Mouse (Mus musculus): ENCODE results near the gene Pigw. TPM values are rescaled to one million over a fixed set of nuclear protein-coding genes. Genes with fewer than 3 reads are reported as not detected.

The Pigw gene
- total and polyA plus RNA-seq, 2 experiments from 2014 or later = 2.3 to 3.3 TPM

- peak; percentile 42 for TF ChIP-seq CTCF (IDR thresholded peaks at IDR 0.05; ENCODE audit: low read depth)
- peak; percentile 98 for ATAC-seq
- peak within 1 kb of the TSS; percentile 69 for H3K4me3 ChIP-seq (ENCODE audit: low read depth, low read length)
- WGBS = 3% methylated on average over 34 of the region's 34 CpGs
- H3K4me2 ChIP-seq (ENCODE audit: low read depth) = peak within 1 kb of the TSS; percentile 69
- DNase-seq = peak; percentile 94
- H3K27ac ChIP-seq (ENCODE audit: low read depth, low read length) = 0 out of 2 replicates have a peak within 1 kb of the TSS, but pooled peaks have one; percentile 55
- peaks cover 19% of the 10 kb centered on the region for H3K36me3 ChIP-seq (ENCODE audit: insufficient read depth)
- H3K27me3 ChIP-seq (ENCODE audit: insufficient read depth, low read length) = no peaks in the 10 kb centered on the region
- H3K4me1 ChIP-seq (ENCODE audit: insufficient read depth) = peaks cover 7% of the 10 kb centered on the region; the same call in 1 of the 2 replicates
- peak within 1 kb of the TSS; percentile 73 for H3K9ac ChIP-seq
- no peaks in the 10 kb centered on the region for H3K9me3 ChIP-seq (ENCODE audit: low read length)
Observed at GRCm38 (mm10) chr11:84916053-84916702, 36.1 kb upstream of the Pigw start, which contains the start of gene Znhit3. Gene Znhit3 (minus strand): TSS chr11:84916366.

DNA sequence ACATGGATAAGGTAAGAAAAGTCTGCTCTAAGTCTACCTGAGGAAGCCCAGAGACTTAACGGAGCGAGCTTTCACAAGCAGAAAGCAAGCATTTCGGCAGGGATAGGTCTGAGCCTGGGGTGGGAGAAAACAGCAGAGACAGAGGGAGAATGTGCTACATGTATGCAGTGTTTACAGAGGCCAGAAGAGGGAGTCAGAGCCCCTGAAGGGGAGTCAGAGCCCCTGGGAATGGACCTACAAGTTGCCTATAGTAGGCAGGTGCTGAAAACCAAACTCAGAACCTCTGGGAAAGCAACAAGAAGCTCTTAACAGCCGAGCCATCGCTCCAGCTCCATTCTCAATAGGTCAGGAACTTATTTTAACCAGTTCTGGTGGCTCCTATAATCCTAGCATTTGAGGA, 34.6 kb upstream of the Pigw start:
- 84% methylated on average over 5 of the region's 5 CpGs for WGBS
- Histone ChIP-seq H3K27me3 (ENCODE audit: insufficient read depth, low read length) (no peaks in the 10 kb centered on the region), H3K4me2 (ENCODE audit: low read depth) (no peak overlapping the region), H3K4me3 (ENCODE audit: low read depth, low read length) (no peak overlapping the region), H3K27ac (ENCODE audit: low read depth, low read length) (no peak overlapping the region), H3K4me1 (ENCODE audit: insufficient read depth) (peaks cover 7% of the 10 kb centered on the region; the same call in 1 of the 2 replicates), H3K9ac (no peak overlapping the region), H3K36me3 (ENCODE audit: insufficient read depth) (peaks cover 31% of the 10 kb centered on the region), H3K9me3 (ENCODE audit: low read length) (no peaks in the 10 kb centered on the region)
- ATAC-seq = no peak
- no peak for DNase-seq
- TF ChIP-seq CTCF (IDR thresholded peaks at IDR 0.05; ENCODE audit: low read depth) = 0 out of 2 replicates have a peak, but pooled peaks have one; percentile 6

- TF ChIP-seq CTCF (IDR thresholded peaks at IDR 0.05; ENCODE audit: low read depth) = no peak
- Histone ChIP-seq H3K4me1 (ENCODE audit: insufficient read depth) (peaks cover 7% of the 10 kb centered on the region; the same call in 1 of the 2 replicates), H3K36me3 (ENCODE audit: insufficient read depth) (peaks cover 70% of the 10 kb centered on the region), H3K4me3 (ENCODE audit: low read depth, low read length) (no peak overlapping the region), H3K9ac (no peak overlapping the region), H3K27me3 (ENCODE audit: insufficient read depth, low read length) (no peaks in the 10 kb centered on the region), H3K9me3 (ENCODE audit: low read length) (no peaks in the 10 kb centered on the region), H3K4me2 (ENCODE audit: low read depth) (no peak overlapping the region), H3K27ac (ENCODE audit: low read depth, low read length) (no peak overlapping the region)
- DNase-seq = no peak
- no peak for ATAC-seq
- WGBS = 50% methylated on average over 4 of the region's 4 CpGs
Observed at GRCm38 (mm10) chr11:84910411-84910810, 30.3 kb upstream of the Pigw start.

DNA sequence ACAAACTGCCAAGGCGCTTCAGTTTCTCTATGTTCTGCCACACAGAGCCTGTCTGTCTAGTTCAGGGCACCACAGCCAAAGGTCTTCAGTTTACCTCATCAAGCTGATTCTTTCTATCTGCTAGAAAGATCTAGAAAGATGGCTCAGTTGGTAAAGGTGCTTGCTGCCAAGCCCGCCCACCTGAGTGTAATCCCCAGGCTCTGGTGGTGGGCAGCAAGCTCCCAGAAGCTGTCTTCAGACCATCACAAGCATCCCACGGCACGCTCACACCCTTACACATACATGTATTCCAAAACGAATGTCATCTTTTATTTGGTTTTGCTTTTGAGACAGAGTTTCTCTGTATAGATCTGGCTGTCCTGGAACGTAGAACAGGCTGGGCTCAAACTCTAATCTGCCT, 28.4 kb upstream of the Pigw start:
- no peaks in the 10 kb centered on the region for H3K9me3 ChIP-seq (ENCODE audit: low read length)
- H3K27ac ChIP-seq (ENCODE audit: low read depth, low read length) = no peak overlapping the region
- H3K27me3 ChIP-seq (ENCODE audit: insufficient read depth, low read length) = no peaks in the 10 kb centered on the region
- ATAC-seq (no peak), DNase-seq (no peak)
- no peak overlapping the region for H3K9ac ChIP-seq
- 94% methylated on average over 6 of the region's 6 CpGs for WGBS
- peaks cover 79% of the 10 kb centered on the region for H3K36me3 ChIP-seq (ENCODE audit: insufficient read depth)
- H3K4me3 ChIP-seq (ENCODE audit: low read depth, low read length) = no peak overlapping the region
- no peak for TF ChIP-seq CTCF (IDR thresholded peaks at IDR 0.05; ENCODE audit: low read depth)
- no peak overlapping the region for H3K4me2 ChIP-seq (ENCODE audit: low read depth)
- H3K4me1 ChIP-seq (ENCODE audit: insufficient read depth) = no peaks in the 10 kb centered on the region

DNA sequence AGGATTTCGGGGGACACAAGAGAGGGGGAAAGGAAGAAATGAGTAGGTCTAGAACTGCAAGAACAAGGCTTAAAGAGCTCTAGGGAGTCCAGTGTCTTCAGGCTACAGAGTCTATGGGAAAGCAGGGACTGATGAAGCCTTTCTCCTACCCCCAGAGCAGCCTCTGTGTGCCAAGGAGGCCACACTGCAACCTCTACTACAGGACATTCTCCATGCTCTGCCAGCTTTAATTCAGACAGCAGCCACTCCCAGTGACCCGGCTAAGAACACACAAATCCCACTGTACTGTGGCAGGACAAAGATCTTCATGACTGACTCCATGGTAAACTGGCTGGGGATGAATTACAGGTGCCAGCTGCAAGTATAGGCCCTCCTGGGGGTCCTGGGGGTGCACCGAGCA, 27.0 kb upstream of the Pigw start:
- Histone ChIP-seq H3K4me1 (ENCODE audit: insufficient read depth) (no peaks in the 10 kb centered on the region), H3K9me3 (ENCODE audit: low read length) (no peaks in the 10 kb centered on the region), H3K36me3 (ENCODE audit: insufficient read depth) (peaks cover 85% of the 10 kb centered on the region), H3K9ac (no peak overlapping the region), H3K4me3 (ENCODE audit: low read depth, low read length) (no peak overlapping the region), H3K27me3 (ENCODE audit: insufficient read depth, low read length) (no peaks in the 10 kb centered on the region), H3K27ac (ENCODE audit: low read depth, low read length) (no peak overlapping the region), H3K4me2 (ENCODE audit: low read depth) (no peak overlapping the region)
- DNase-seq (no peak), ATAC-seq (no peak)
- no peak for TF ChIP-seq CTCF (IDR thresholded peaks at IDR 0.05; ENCODE audit: low read depth)
- 87% methylated on average over 3 of the region's 3 CpGs for WGBS

GRCm38 (mm10) chr11:84904597-84905144, 24.6 kb upstream of the Pigw start:
- ATAC-seq = no peak
- Histone ChIP-seq H3K4me1 (ENCODE audit: insufficient read depth) (no peaks in the 10 kb centered on the region), H3K4me3 (ENCODE audit: low read depth, low read length) (no peak overlapping the region), H3K9ac (no peak overlapping the region), H3K36me3 (ENCODE audit: insufficient read depth) (peaks cover 90% of the 10 kb centered on the region), H3K9me3 (ENCODE audit: low read length) (no peaks in the 10 kb centered on the region), H3K4me2 (ENCODE audit: low read depth) (no peak overlapping the region), H3K27ac (ENCODE audit: low read depth, low read length) (no peak overlapping the region), H3K27me3 (ENCODE audit: insufficient read depth, low read length) (no peaks in the 10 kb centered on the region)
- no peak for DNase-seq
- TF ChIP-seq CTCF (IDR thresholded peaks at IDR 0.05; ENCODE audit: low read depth) = no peak
- WGBS = 89% methylated on average over 9 of the region's 9 CpGs

- ATAC-seq (no peak), DNase-seq (no peak)
- Histone ChIP-seq H3K27ac (ENCODE audit: low read depth, low read length) (no peak overlapping the region), H3K4me1 (ENCODE audit: insufficient read depth) (no peaks in the 10 kb centered on the region), H3K36me3 (ENCODE audit: insufficient read depth) (peaks cover 42% of the 10 kb centered on the region), H3K27me3 (ENCODE audit: insufficient read depth, low read length) (no peaks in the 10 kb centered on the region), H3K9ac (no peak overlapping the region), H3K4me3 (ENCODE audit: low read depth, low read length) (no peak overlapping the region), H3K4me2 (ENCODE audit: low read depth) (no peak overlapping the region), H3K9me3 (ENCODE audit: low read length) (no peaks in the 10 kb centered on the region)
- 89% methylated on average over 15 of the region's 15 CpGs for WGBS
- TF ChIP-seq CTCF (IDR thresholded peaks at IDR 0.05; ENCODE audit: low read depth) = no peak
Observed at GRCm38 (mm10) chr11:84893113-84893512, 13.0 kb upstream of the Pigw start.

Measured in forebrain, postnatal 0 days (tissue).